Mouse (Mus musculus) olfactory bulb, adult 2 months (tissue): ENCODE measurements around the gene Snapc2. TPM values are rescaled to one million over a fixed set of nuclear protein-coding genes. Genes with fewer than 3 reads are reported as not detected.

Source experiments
- H3K27ac ChIP-seq: fragments of 200-500 bp; 2 replicates; pipeline ENCODE4 v1.5.1; 2012; ENCODE audit warnings: low read depth, low read length; ENCODE audit not compliant: insufficient read depth
- H3K4me1 ChIP-seq: fragments of 200-500 bp; 2 replicates; pipeline ENCODE4 v1.6.1; 2012; ENCODE audit warnings: low read length; ENCODE audit not compliant: control insufficient read depth, insufficient read depth
- H3K4me3 ChIP-seq: fragments of 200-500 bp; 2 replicates; pipeline ENCODE4 v1.5.1; 2012; ENCODE audit warnings: mild to moderate bottlenecking, low read depth, low read length, moderate library complexity; ENCODE audit not compliant: insufficient read depth
- CTCF ChIP-seq: fragments of 200-500 bp; IDR thresholded peaks from 2 replicates; pipeline ENCODE4 v1.5.1; 2012; ENCODE audit warnings: low read depth, mild to moderate bottlenecking, low read length, moderate library complexity; ENCODE audit not compliant: insufficient read depth
- POLR2A ChIP-seq: fragments of 200-500 bp; IDR thresholded peaks from 2 replicates; pipeline ENCODE4 v1.6.1; 2012; ENCODE audit warnings: mild to moderate bottlenecking, low read depth, low read length, moderate library complexity; ENCODE audit not compliant: insufficient read depth
- WGBS: fragments of 180-500 bp; shearing (Covaris S2); methylation state at CpG from one replicate; pipeline ENCODE4 v1.1.7; 2018; 5-methylcytosine and 5-hydroxymethylcytosine counted together
- polyA plus RNA-seq: library from polyadenylated mRNA; stranded (reverse); fragments of >200 nt; gene quantifications from 2 replicates; pipeline ENCODE4 v1.2.4, GENCODE M21; 2012; ENCODE audit warnings: low replicate concordance; ENCODE audit not compliant: missing spikeins, insufficient read depth, insufficient read length

Snapc2 gene
- polyA plus RNA-seq, 1 experiment, result not detected

DNA sequence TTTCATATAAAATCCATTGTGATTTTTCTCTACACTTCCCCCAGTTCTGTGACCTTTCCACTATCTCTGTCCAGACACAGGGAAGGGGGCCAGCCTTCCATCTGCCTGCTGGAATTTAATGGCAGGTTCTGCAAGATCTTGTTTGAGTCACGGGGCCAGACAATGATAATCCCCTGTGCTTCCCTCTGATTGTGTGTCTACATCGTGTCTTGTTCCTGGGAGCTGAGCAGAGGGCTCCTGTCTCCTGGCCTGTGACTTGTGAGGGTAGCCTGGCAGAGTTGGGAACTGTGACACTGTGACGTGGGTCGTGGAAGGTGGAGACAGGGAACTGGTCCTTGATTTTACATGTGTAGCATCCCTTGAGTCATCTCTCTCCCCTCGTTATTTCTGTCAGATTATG lies 23.1 kb upstream of the Snapc2 start:
- WGBS, result 71% methylated on average over 5 of the region's 5 CpGs
- no peak overlapping the region for H3K4me3 ChIP-seq
- H3K4me1 ChIP-seq, result peaks cover 12% of the 10 kb centered on the region; the same call in 1 of the 2 replicates
- H3K27ac ChIP-seq, result no peak overlapping the region
- TF ChIP-seq CTCF, result no peak

DNA sequence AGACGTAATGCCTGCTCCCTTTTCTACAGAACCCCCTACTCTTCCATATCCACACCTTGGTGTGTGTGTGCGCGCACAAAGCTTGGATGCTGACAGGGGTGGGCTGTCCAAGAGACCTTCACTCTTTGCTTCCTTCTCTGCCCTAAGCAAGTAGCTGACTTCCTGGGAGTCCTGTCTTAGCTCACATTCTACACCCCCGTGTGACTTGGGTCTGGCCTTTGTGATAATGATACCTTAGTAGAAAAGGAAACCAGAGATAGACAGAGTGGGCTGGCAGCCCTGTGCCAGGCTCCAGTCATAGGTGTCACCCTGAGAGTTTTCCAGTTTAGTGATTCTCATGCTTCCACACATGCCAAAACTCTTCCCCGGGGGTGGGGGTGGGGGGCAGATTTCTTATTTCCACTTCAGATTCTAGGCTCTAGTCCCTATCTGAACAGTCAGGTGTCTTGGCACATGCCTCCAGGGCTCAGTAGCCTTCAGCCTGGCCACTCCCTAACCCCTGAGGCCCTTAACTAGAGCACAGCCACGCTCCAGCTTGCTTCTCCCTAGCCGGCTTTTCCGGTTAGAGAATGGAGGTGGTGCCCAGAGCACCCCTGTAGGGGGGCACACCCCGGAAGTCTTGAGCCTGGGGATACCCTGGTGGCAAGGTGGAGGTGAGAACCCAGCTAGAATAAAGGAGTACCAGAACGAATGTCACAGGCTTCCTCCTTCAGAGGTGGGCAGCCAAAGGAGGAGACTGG lies 22.1 kb upstream of the Snapc2 start:
- TF ChIP-seq POLR2A, result no peak
- TF ChIP-seq CTCF, result no peak
- no peak overlapping the region for H3K4me3 ChIP-seq
- 62% methylated on average over 10 of the region's 10 CpGs for WGBS
- H3K27ac ChIP-seq, result no peak overlapping the region
- H3K4me1 ChIP-seq, result peaks cover 12% of the 10 kb centered on the region; the same call in 1 of the 2 replicates

DNA sequence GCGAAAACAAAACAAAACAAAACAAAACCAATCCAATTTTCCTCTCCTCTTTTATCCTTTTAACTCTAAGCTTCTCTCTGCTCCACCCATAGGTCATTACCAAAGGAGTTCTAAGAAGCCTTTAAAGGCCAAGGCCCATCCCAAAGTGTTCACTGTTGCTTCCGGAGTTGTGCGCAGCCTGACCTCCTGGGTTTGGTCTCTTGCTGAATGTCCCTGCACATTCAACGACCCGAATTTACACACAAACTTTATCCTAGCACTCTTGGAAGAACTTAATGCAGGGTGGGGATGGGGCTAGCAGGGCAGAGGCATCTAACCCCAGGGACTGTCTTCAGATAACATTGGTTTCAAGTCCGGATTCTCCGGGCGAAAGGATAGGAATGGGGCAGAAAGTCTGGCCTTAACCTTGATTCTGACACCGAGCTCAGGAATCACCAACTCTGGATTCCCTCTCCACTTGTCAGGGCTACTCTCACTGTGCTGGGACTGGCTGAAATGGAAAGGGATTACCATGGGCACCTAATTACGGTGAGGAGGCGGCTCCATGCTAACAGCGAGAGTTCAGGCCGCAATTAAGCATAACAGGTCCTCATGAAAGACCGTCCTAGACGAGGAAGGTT lies 15.0 kb upstream of the Snapc2 start:
- peaks cover 16% of the 10 kb centered on the region for H3K4me1 ChIP-seq
- TF ChIP-seq POLR2A (no peak), CTCF (no peak)
- H3K4me3 ChIP-seq, result peak overlapping the region; percentile 74
- WGBS, result 17% methylated on average over 15 of the region's 15 CpGs
- peak overlapping the region; percentile 97 for H3K27ac ChIP-seq

DNA sequence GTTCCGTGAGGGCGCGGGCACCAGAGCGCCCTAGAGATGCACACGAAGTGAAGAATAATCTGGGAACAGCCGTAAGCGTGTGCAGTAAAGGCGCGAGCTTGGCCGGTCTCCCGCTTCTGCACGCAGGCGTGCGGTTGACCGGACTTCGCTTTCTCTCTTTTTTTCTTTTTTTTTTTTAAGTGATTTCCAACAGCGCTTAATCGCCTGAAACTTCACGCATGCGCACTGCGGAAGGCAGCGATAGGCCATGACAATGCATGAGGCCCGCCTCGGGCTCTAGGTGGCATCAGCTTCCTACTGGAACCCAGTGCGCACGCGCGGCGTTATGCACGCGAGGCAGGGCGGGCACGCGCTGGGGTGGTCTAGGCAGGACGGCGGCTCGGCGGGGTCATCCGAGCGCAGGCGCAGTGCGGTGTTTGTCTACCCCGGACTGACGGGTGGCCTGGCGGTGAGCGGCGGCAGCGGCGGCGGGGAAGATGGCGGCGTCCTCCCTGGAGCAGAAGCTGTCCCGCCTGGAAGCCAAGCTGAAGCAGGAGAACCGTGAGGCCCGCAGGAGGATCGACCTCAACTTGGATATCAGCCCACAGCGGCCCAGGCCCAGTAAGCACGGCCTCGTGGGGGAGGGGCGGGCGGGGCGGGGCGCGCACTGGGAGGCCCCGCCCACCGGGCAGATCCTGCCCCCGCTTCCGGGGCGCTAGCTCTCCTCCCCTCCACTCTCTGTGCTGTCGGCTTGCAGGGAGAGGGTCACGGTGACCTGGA lies 14.3 kb upstream of the Snapc2 start, which contains the start of the genes Map2k7 and Gm49320:
TSS of gene Map2k7 (plus strand) at position 307 of the 759 bp plus-strand sequence.
TSS of gene Gm49320 (plus strand) at position 432 of the 759 bp plus-strand sequence.
- TF ChIP-seq POLR2A, result peak; percentile 52; the same call in 1 of the 2 replicates
- TF ChIP-seq CTCF, result peak; percentile 61
- WGBS, result under 1% methylated on average over 71 of the region's 71 CpGs
- Histone ChIP-seq H3K27ac (peak within 1 kb of the TSS; percentile 97), H3K4me1 (peaks cover 16% of the 10 kb centered on the region), H3K4me3 (peak within 1 kb of the TSS; percentile 85)

GRCm38 (mm10) chr8:4239193-4239890 lies 13.5 kb upstream of the Snapc2 start:
- no peak for TF ChIP-seq POLR2A
- no peak for TF ChIP-seq CTCF
- H3K4me3 ChIP-seq, result peak overlapping the region; percentile 85
- WGBS, result 10% methylated on average over 19 of the region's 19 CpGs
- H3K4me1 ChIP-seq, result peaks cover 16% of the 10 kb centered on the region
- peak overlapping the region; percentile 41 for H3K27ac ChIP-seq

DNA sequence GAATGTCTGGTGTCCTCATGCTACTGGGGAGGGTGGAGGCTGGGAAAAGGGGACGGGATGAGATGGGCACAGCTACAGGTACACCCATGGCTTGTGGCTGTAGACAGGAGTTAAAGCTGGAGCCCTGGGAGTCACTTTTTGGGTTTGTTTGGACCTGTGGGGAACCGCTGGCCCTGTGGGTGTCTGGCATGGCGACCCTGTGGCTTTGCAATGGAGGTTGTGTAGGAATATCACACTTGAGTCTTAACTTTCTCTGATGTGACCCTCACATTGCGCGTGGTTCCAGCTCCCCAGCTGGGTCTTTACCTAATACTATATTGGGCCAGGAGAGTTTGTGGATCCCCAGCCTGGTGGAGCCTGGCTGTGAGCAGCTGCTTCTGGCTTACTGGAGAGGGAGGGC lies 7.8 kb upstream of the Snapc2 start:
- no peak overlapping the region for H3K27ac ChIP-seq
- 92% methylated on average over 5 of the region's 5 CpGs for WGBS
- TF ChIP-seq CTCF (no peak), POLR2A (no peak)
- no peak overlapping the region for H3K4me3 ChIP-seq
- H3K4me1 ChIP-seq, result peaks cover 10% of the 10 kb centered on the region

DNA sequence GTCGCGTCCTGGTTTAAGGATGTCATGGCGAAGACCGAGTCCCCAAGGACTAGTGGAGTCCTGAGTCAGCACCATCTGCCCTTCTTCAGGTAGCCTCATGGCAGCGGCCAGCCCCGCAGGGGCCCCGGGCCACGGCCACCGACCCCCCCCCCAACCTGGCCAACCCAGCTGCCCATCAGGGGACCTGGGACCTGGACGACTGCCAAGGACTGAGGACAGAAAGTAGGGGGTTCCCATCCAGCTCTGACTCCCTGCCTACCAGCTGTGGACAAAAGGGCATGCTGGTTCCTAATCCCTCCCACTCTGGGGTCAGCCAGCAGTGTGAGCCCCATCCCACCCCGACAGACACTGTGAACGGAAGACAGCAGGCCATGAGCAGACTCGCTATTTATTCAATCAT lies 7.1 kb upstream of the Snapc2 start:
- WGBS, result 64% methylated on average over 13 of the region's 13 CpGs
- Histone ChIP-seq H3K27ac (no peak overlapping the region), H3K4me1 (peaks cover 11% of the 10 kb centered on the region), H3K4me3 (no peak overlapping the region)
- TF ChIP-seq POLR2A (no peak), CTCF (no peak)

- 86% methylated on average over 8 of the region's 8 CpGs for WGBS
- no peak overlapping the region for H3K4me3 ChIP-seq
- no peak for TF ChIP-seq POLR2A
- no peak for TF ChIP-seq CTCF
- H3K27ac ChIP-seq, result no peak overlapping the region
- H3K4me1 ChIP-seq, result peaks cover 9% of the 10 kb centered on the region
These were observed 5.6 kb upstream of the Snapc2 start for GRCm38 (mm10) chr8:4247241-4247640.
